Mouse (Mus musculus) stomach, embryonic 14.5 days (tissue): ENCODE measurements around the gene Ank. TPM values are rescaled to one million over a fixed set of nuclear protein-coding genes. Genes with fewer than 3 reads are reported as not detected.

Experiments
- ATAC-seq: fragments of 200-750 bp; cut with Nextera tagmentation; 2 replicates; pipeline ENCODE4 v1.8.0; 2017; ENCODE audit warnings: low read depth, moderate TSS enrichment; ENCODE audit not compliant: insufficient number of reproducible peaks, insufficient read depth, low FRiP score
- H3K27ac ChIP-seq: fragments of 300-500 bp; sonication (generic); 2 replicates; pipeline ENCODE4 v1.5.1; 2014; ENCODE audit warnings: mild to moderate bottlenecking, low read length, moderate library complexity, mixed read lengths
- H3K27me3 ChIP-seq: fragments of 300-500 bp; sonication (generic); 2 replicates; pipeline ENCODE4 v1.6.1; 2014; ENCODE audit warnings: low read length, control low read depth, mixed read lengths; ENCODE audit not compliant: control insufficient read depth, insufficient read depth
- H3K36me3 ChIP-seq: fragments of 300-500 bp; sonication (generic); 2 replicates; pipeline ENCODE4 v1.6.1; 2014; ENCODE audit warnings: mild to moderate bottlenecking, control low read depth, low read length, moderate library complexity, mixed read lengths; ENCODE audit not compliant: control insufficient read depth, insufficient read depth
- H3K4me1 ChIP-seq: fragments of 300-500 bp; sonication (generic); 2 replicates; pipeline ENCODE4 v1.6.1; 2014; ENCODE audit warnings: low read length, control low read depth, mixed read lengths; ENCODE audit not compliant: control insufficient read depth, insufficient read depth
- H3K4me2 ChIP-seq: fragments of 300-500 bp; sonication (generic); replicated peaks from 2 replicates; pipeline ENCODE4 v1.6.1; 2014; ENCODE audit warnings: low read depth, low read length, control low read depth
- H3K4me3 ChIP-seq: fragments of 300-500 bp; sonication (generic); 2 replicates; pipeline ENCODE4 v1.5.1; 2014; ENCODE audit warnings: low read depth, low read length, control low read depth
- H3K9ac ChIP-seq: fragments of 300-500 bp; sonication (generic); replicated peaks from 2 replicates; pipeline ENCODE4 v1.6.1; 2014; ENCODE audit warnings: low read depth, mild to moderate bottlenecking, control low read depth, low read length, moderate library complexity, mixed read lengths
- H3K9me3 ChIP-seq: fragments of 300-500 bp; sonication (generic); 2 replicates; pipeline ENCODE4 v1.6.1; 2016; ENCODE audit warnings: low read depth, low read length, control low read depth; ENCODE audit not compliant: control insufficient read depth
- WGBS: fragments of 180-500 bp; shearing (Covaris S2); extraction: QIAGEN DNeasy Blood & Tissue Kit; methylation state at CpG from one replicate; pipeline ENCODE4 v1.1.7; 2014; 5-methylcytosine and 5-hydroxymethylcytosine counted together
- polyA plus RNA-seq: library from polyadenylated mRNA; unstranded; fragments of >200 nt; fragmentation: Nextera tagmentation; extraction: Ambion mirVana; gene quantifications from 2 replicates; pipeline ENCODE4 v1.2.1, GENCODE M21; 2014

The Ank gene
- polyA plus RNA-seq, 1 experiment from 2014 or later = 13.7 TPM

DNA sequence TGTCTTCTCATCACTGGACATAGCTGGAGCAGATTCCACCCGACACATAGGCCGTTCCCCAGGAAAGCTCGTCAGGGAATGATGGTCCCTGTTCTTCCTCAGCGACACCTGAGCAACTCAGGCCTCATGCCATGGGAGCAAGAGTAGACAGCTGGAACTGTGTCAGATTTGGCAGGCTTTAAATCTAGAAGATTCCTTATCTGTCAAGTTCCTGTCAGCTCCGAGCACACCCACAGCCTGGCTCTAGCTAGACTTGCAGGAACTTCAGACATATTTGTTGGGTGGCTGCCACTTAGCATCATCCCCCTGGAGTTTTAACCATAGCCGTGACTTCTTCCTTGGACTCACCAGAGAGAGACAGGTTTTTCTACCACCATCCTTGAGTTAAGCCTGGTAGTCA, 81.6 kb downstream of the Ank start:
- Histone ChIP-seq H3K27me3 (no peaks in the 10 kb centered on the region), H3K9ac (no peak overlapping the region), H3K4me1 (peaks cover 7% of the 10 kb centered on the region; the same call in 1 of the 2 replicates), H3K27ac (no peak overlapping the region), H3K36me3 (no peaks in the 10 kb centered on the region), H3K9me3 (no peaks in the 10 kb centered on the region), H3K4me2 (no peak overlapping the region), H3K4me3 (no peak overlapping the region)
- 88% methylated on average over 6 of the region's 6 CpGs for whole genome bisulfite sequencing
- ATAC-seq = no peak

DNA sequence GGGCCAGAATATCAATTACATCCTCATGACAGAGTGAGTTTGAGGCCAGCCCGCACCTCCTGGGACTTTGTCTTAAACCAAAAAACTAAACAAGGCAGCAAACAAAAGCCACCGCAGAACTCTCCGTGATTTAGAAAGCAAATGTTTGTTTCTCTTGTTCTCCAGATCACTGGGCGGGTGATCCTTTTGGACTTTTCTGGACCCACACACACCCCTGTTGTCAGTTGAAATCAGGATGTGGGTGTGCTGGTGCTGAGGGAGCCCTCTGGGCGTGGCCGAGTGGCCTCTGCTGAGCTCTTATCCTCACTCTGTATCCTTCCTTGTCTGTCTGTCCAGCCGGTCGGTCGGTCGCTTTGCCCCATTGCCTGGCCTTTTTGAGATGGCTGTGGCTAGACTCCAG, 82.6 kb downstream of the Ank start:
- ATAC-seq = no peak
- Histone ChIP-seq H3K4me3 (no peak overlapping the region), H3K9ac (no peak overlapping the region), H3K4me1 (peaks cover 7% of the 10 kb centered on the region; the same call in 1 of the 2 replicates), H3K36me3 (no peaks in the 10 kb centered on the region), H3K9me3 (no peaks in the 10 kb centered on the region), H3K27me3 (no peaks in the 10 kb centered on the region), H3K27ac (no peak overlapping the region), H3K4me2 (no peak overlapping the region)
- WGBS = 68% methylated on average over 10 of the region's 10 CpGs

DNA sequence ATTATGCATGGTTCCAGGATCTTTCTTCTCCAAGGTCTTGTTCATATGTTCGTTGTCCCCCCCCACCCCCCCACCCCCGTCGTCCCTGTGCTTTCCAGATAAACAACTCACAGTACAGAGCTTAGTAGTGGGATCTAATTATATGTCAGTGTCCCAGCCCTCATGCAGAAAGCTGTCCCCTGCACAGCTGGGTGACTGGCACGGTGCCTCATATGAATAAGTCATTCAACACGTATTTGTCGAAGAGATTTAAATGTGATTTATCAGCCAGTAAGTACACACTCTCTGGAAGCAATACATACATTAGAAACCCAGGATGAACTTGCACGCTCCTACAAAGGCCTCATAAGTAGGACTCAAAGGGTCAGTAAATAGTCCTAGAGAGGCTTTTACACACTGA, 83.4 kb downstream of the Ank start:
- 0 out of 2 replicates have a peak, but pooled peaks have one; percentile 21 for ATAC-seq
- WGBS = 37% methylated on average over 7 of the region's 7 CpGs
- no peaks in the 10 kb centered on the region for H3K9me3 ChIP-seq

DNA sequence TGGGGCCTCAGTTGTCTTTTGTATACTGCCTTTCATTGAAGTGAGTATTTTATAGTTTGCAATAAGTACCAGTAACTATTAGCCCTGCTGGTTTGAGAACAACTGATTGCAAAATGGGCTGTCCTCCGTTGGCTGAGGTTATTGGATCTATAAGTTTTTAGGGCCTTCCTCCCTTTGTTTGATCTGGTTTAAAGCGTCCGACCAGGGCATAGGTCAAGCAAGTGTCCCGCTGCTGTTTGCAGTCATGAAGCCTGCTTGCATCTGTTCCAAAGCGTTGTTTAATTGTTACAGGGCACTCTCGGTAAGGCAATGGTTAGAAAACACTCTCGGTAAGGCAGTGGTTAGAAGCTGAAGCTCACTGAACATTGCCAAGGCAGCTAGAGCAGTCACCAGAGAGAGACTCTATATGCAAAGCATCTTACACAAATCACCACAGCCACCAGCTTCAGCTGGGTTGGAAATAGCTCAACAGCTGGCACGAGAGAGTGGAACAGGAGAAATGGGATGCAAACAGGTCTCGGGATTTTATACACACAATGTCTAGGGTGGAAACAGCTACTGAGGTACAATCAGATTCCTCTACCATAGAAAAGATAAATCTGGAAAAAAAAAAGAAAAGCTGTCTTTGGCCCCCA, 84.0 kb downstream of the Ank start:
- H3K27ac ChIP-seq = no peak overlapping the region
- 62% methylated on average over 9 of the region's 9 CpGs for WGBS
- no peaks in the 10 kb centered on the region for H3K36me3 ChIP-seq
- H3K27me3 ChIP-seq = no peaks in the 10 kb centered on the region
- H3K9ac ChIP-seq = no peak overlapping the region
- H3K9me3 ChIP-seq = no peaks in the 10 kb centered on the region
- ATAC-seq = no peak
- no peak overlapping the region for H3K4me3 ChIP-seq
- H3K4me1 ChIP-seq = peaks cover 7% of the 10 kb centered on the region; the same call in 1 of the 2 replicates
- no peak overlapping the region for H3K4me2 ChIP-seq

More for the DNA sequence above, 83.4 kb downstream of the Ank start:
- Histone ChIP-seq H3K27ac (no peak overlapping the region), H3K36me3 (no peaks in the 10 kb centered on the region), H3K4me3 (no peak overlapping the region), H3K9ac (no peak overlapping the region), H3K27me3 (no peaks in the 10 kb centered on the region), H3K4me2 (no peak overlapping the region), H3K4me1 (peaks cover 7% of the 10 kb centered on the region; the same call in 1 of the 2 replicates)

DNA sequence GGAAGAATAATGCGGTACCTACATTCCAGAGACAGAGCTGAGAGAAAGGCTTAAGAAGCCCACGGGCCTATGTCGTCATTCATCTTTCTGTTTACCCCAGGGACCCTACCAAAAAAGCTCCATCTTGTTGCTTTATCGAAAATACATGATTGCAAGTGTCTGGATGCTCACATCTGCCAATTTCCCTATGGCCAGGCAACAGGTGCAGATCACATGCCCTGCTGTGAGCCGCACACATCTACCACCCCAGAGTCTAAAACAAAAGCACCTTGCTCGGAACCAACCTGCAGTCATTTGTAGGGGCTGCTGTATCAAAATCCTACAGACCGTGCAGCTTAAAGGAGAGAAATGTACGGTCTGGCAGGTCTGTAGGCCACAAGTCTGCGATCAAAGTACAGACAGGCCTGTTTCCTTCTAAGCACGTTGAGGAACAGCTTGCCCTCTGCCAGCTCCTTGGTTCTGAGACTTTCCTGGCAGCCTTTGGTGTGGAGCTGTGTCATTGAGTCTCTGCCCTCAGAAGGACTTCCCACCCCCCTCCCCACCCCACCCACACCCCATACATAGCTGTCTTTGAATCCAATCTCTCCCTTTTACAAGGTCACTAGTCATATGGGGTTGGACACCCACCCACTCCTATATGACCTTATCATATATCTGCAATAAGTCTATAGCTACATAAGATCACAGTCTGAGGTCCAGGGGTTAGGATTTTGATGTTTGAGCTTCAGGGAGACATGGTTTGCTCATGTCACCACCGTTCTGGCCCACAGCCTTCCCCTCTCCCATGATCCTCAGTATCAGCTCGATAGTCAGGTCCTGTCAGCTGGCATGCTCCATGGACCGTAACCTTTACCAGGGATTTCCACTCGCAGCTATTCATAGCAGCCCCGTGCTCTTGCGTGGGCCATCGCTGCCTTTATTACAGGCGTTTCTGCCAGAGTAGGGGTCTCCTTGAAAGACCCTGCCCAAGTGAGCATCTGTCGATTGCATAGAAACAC, 84.9 kb downstream of the Ank start:
- Histone ChIP-seq H3K9ac (no peak overlapping the region), H3K9me3 (no peaks in the 10 kb centered on the region), H3K4me2 (no peak overlapping the region), H3K27ac (no peak overlapping the region), H3K27me3 (no peaks in the 10 kb centered on the region), H3K36me3 (no peaks in the 10 kb centered on the region), H3K4me1 (peaks cover 7% of the 10 kb centered on the region; the same call in 1 of the 2 replicates), H3K4me3 (no peak overlapping the region)
- no peak for ATAC-seq
- WGBS = 89% methylated on average over 19 of the region's 19 CpGs

DNA sequence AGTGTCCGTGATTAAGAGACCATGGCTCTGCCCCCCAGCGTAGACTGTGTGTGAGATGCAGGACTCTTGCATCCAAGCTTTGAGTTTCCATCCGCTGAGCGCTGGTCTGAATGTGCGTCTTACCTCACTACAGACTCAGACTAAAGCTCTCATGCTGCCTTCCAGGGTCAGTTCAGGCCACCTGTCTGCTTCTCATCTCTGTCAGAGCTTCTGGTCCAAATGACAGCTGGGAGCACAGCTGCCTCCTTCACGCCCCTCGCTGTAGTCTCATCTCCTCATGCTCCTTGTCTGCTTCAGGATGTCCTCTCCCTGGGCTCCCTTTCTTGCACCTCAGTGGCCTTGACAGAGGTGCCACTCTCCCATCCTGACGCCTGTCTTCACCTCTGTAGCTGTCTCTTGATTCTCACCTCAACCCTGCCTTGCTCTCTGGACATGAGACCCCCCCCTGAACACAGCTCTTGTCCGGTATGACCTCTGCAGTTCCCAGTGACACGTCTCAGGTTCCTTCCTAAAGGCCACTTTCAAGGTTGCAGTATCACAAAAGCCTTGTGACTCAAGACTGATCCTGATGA, 85.7 kb downstream of the Ank start:
- ATAC-seq = no peak
- Histone ChIP-seq H3K27ac (no peak overlapping the region), H3K9me3 (no peaks in the 10 kb centered on the region), H3K4me3 (no peak overlapping the region), H3K4me2 (no peak overlapping the region), H3K36me3 (no peaks in the 10 kb centered on the region), H3K27me3 (no peaks in the 10 kb centered on the region), H3K9ac (no peak overlapping the region), H3K4me1 (peaks cover 7% of the 10 kb centered on the region; the same call in 1 of the 2 replicates)
- WGBS = 72% methylated on average over 10 of the region's 10 CpGs

DNA sequence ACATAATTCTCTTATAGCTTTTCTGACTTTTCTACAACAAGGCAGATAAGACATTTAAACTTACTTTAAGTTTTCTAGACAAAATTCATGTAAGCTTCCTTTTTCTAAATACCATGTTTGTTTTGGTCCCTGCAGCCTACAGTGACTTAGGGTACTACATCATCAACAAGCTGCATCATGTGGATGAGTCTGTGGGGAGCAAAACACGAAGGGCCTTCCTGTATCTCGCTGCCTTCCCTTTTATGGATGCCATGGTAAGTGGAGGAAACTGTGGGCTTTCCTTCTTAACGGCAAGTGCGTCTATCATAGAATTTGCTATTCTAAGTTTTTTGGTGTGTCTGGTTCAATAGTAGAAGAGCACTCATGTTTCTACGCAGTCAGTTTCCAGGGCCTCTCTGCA, 87.1 kb downstream of the Ank start:
- no peak overlapping the region for H3K9ac ChIP-seq
- H3K27ac ChIP-seq = no peak overlapping the region
- no peaks in the 10 kb centered on the region for H3K9me3 ChIP-seq
- H3K4me3 ChIP-seq = no peak overlapping the region
- 93% methylated on average over 5 of the region's 5 CpGs for WGBS
- no peak overlapping the region for H3K4me2 ChIP-seq
- H3K36me3 ChIP-seq = no peaks in the 10 kb centered on the region
- H3K27me3 ChIP-seq = no peaks in the 10 kb centered on the region
- peaks cover 7% of the 10 kb centered on the region; the same call in 1 of the 2 replicates for H3K4me1 ChIP-seq
- ATAC-seq = no peak

DNA sequence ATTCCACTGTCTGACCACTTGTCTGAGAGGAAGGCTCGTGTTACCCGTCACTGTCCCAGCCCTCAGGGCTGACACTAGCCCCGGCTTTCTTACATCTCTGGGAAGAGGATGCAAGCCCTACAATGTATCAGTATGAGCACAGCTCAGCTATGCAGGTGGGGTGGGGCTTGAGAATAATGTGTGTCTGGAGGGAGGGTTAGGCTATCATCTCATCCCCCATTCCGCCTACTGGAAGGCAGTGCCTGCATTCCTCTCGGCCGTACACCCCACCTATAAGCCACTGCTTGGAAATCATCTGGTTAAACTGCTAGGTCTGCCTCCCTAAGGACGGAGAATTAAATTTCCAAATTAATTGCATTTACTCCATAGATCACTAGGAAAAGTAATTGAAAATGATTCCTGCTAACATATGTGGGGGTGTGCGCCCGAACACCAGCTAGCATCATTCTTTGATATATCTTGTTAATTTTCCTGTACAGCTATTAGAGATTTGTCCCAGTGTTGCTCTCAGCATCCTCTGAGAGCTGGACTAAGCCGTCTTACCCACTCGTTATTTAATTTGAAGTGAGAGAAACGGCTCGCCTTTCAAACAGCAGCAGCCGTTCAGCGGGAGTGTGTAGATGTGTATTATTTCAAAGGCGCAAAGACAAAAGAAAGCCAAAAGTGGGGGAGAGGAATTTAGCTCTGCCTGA, 92.1 kb downstream of the Ank start:
- Histone ChIP-seq H3K4me3 (no peak overlapping the region), H3K27ac (no peak overlapping the region), H3K9ac (no peak overlapping the region), H3K4me2 (no peak overlapping the region), H3K9me3 (no peaks in the 10 kb centered on the region), H3K4me1 (no peaks in the 10 kb centered on the region), H3K27me3 (no peaks in the 10 kb centered on the region), H3K36me3 (no peaks in the 10 kb centered on the region)
- no peak for ATAC-seq
- 62% methylated on average over 16 of the region's 16 CpGs for WGBS
